Mouse (Mus musculus): ENCODE data around the gene Wars2.
A peak's percentile ranks its signal among the peaks of the same experiment; 100 is the strongest.

Wars2 gene

GRCm38 (mm10) chr3:99188097-99188496 is 47.2 kb downstream of the Wars2 start:
- peak; percentile 84 for DNase-seq (ENCODE audit: low read depth, low spot score)

DNA sequence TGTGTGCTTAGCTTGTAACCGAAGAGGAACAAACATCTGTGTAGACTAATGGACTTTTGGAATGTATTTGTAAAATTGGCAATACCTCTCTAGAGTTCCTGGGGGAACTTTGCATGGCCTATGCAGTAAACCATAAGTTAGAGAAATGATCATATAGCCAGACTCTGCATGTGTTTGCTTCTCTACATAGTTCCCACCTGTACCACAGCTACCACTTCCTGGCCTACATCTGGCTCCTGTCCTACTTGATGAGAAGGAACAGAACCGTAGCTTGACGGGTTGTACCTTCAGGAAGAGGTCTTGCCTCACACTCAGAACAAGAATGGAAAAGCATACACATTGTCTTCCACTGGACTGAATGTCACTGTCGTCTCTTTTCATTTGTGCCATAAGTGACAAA is 52.7 kb downstream of the Wars2 start:
- DNase-seq (ENCODE audit: low read depth, low spot score) = no peak

DNA sequence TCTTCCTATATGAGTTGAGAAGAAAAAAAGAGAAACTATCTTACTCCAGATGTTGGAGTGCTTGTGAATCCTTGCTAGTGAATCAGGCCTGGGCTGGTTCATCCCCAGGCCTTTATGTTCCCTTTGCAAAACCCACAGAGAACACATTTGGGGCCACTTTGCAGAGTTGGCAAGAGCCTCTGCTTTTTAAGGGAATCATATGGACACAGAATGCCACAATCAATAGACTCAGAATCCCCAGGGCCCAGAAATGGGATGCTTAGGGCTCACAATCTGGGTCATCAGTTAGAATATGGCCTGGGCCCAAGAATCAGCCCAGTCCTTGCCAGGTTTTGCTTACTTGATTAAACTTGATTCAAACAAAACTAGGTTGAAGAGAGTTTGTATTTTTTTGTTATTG is 62.5 kb downstream of the Wars2 start:
- peak; percentile 21 for DNase-seq (ENCODE audit: low read depth, low spot score)

- DNase-seq (ENCODE audit: low read depth, low spot score) = no peak
Measured at GRCm38 (mm10) chr3:99208416-99208815, 67.5 kb downstream of the Wars2 start.

DNA sequence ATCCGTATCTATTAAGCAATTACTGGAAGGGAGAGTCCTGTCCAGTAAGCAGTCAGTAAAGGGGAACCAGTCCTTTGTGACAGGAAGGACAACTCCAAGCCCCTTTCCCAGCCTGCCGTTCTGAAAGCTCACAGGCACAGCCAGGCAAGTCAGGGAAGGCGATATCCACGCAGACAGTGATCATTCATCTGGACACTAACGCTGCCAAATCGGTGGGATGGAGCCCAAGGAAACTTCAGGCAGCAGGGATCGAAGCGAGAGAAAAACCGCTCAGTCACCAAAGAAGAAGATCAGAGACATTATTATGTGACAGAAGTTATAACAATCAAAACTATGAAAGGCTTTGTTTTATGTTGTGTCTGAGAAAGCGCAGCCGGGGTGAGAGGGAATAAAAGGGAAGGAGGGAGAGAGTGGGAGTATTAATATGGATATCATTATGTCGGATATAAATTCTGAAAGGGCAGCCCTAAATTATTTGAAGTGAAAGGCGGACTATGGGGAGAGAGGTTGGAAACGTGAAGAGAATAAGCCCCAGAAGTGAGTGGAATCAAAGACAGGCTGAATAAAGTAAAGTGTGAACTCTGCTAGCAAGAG is 70.3 kb downstream of the Wars2 start:
- no peak for DNase-seq (ENCODE audit: low read depth, low spot score)

DNA sequence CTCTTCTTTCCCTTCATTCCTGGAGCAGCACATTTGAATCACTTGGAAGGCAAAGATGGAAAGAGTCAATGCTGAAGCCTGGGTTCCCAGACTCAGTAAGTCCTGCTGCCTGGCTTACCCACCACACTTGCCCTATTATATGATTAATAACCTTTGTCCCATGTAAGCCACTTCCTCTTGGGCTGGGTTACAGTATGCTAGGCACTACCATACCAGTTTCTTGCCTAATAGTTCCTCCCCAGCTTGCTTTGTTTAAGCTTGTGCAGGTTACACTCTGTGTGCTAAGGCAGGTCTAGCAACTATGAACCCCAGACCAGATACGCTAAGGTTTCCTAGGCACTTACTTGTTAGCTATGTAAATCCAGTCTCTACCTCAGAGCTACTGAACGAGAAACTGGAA is 86.9 kb downstream of the Wars2 start:
- no peak for DNase-seq (ENCODE audit: low read depth, low spot score)

DNA sequence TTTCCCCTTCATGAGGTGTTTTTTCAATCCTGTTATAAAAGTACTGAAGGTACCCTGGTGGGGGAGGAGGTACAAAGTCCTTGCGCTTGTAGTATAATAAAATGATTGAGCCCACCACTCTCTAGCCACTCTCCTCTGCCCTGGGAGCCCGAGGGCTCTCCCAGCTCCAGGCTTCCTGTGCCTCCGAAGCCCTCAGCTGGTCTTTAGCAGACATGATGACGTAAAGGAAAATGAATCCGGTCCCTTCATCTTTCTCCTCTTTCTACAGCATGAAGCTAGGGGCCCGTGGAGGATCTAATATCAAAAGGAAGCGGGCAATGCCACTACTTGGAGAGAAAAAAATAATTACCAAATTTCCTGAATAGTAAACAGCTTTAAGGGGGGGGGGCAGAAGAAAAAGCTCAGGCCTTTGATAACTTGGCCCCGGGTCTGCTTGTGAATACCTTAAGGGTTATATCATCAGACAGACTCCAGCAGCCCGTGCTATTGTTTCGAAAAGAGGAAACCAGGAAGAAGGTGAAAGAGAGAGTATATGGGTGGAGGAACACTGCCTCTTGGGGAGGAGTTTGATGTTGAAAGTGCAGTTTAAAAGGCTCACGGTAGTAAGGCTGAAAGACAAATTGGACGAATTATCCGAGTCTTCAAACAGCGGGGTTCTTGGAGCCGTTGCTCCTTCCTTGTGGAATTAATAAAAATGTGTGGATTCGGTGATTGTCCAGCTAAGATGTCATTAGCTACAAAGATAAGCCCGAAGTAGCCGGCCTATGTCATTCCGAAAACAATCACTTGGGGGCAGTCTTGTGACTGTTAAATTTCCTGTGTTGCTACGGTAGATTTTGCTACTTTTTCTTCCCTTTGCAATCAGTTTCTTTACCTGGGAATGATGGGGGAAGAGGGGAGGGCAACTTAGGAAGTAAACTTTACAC is 92.8 kb downstream of the Wars2 start:
- DNase-seq (ENCODE audit: low read depth, low spot score) = peak; percentile 88

DNA sequence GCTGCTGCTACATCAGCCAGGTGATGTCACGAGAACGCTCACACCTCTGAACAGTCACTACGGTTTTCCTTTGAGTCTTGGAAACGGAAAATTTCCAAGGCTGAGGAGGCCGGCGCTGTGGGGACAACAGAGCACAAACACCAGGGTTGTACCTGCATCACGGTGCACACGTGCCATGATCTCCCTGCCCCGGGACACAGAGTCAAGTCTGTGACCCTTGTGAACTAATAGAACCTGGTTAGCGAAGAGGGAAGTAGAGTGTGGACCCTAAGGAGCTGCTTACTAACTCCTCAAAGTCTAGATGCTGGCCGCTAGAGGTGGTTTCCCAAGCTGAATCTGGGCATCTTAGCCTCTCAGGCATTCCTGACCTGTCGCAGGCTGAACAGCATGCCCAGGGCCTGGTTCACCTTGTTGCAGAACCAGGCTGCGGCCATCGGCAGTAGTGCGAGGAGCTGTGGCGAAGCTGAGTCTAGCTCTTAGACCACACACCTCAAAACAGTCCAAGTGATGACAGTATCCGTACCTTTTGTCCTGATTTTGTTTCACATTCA is 93.5 kb downstream of the Wars2 start:
- DNase-seq (ENCODE audit: low read depth, low spot score) = no peak

- DNase-seq (ENCODE audit: low read depth, low spot score) = no peak
Measured at GRCm38 (mm10) chr3:99235116-99235803, 94.4 kb downstream of the Wars2 start.

DNA sequence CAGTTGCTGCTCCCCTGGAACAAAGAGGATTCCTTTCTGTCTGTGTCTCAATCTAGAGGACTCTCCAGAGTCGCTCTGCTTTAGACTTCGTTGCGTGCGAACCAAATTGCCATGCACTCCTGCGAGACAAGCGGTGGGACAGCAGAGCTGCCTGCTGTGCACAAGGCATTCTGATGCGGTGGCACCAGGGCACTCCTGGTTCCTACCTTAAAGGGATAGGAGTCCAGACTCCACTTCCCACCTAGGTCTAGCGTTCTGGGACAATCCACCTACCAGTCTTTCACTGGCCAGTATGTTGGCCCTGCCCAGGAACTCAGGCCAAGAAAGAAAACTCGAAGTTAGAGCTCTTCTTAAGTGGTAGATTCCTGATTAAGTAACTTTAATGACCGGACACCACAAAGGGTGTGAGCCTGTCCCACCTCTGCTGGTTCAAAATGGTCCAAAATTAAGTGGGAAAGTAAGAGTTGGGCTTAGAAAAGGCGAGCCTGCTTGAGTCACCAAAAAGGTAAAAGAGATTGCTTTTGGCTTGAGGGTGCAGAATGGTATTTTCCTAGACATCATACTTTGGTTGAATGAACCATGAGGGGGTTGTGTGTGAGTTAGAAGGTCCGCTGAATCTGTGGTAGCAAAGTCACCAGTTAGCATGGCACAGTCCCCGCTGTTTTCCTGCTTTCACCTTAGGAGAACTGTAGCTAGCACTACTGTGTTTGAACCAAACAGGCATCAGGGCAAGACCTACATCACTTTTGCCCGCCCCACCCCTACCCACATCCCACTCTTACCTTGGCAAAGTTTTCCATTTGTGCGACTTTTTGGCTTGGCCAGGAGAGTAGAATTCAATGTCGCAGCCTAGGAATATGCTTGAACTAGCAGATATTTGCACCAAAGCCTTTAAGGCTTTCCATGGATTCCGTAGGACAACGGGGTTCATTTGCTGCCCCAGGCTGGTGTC is 95.2 kb downstream of the Wars2 start:
- no peak for DNase-seq (ENCODE audit: low read depth, low spot score)

DNA sequence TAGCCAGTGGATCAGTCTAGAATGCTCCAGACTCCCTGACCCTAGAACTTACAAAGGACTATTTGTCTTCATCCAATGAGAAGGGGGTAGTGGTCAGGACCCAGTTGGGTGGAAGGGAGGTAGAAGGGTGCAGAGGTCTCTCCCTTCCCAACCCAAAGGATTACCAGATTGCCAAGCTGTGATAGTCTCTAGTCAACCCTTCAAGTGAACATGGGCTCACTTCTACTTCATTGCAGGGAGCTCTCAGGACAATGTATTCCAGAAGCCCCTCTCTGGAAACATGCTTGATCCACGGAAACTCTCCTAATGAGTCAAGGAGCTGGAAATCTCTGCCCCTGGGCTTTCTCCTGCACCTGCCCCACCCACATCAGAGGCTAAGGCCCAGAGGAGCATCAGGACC is 97.8 kb downstream of the Wars2 start:
- DNase-seq (ENCODE audit: low read depth, low spot score) = no peak

- no peak for DNase-seq (ENCODE audit: low read depth, low spot score)
Measured at GRCm38 (mm10) chr3:99239301-99240045, 98.6 kb downstream of the Wars2 start.

DNA sequence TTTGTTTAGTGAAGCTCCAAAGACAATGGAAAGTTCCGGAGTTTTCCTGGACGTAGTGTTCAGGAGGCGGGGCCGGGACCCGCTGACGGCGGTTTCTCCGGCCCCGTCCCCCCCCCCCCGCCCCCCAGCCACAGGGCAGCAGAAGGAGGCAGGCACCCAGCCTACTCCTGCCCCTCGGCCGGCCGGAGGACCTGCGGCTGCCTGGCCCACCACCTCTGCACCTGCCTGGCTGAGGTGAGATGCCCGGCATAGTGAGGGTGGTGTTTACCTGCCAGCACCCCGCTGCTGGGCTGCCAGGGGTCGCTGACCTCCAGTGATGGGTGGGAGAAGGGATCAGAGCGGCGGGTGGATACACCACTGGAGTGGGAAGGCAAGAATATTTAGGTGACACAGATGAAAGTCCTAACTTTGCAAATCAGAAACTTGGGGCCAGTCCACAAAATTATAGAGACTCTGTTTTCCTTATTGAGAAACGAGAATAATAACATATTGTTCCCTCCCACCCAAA is 99.4 kb downstream of the Wars2 start, which contains the start of gene Tbx15:
Tbx15 (plus strand) TSS at position 169 of the 508 bp plus-strand sequence.
- DNase-seq (ENCODE audit: low read depth, low spot score) = no peak

DNA sequence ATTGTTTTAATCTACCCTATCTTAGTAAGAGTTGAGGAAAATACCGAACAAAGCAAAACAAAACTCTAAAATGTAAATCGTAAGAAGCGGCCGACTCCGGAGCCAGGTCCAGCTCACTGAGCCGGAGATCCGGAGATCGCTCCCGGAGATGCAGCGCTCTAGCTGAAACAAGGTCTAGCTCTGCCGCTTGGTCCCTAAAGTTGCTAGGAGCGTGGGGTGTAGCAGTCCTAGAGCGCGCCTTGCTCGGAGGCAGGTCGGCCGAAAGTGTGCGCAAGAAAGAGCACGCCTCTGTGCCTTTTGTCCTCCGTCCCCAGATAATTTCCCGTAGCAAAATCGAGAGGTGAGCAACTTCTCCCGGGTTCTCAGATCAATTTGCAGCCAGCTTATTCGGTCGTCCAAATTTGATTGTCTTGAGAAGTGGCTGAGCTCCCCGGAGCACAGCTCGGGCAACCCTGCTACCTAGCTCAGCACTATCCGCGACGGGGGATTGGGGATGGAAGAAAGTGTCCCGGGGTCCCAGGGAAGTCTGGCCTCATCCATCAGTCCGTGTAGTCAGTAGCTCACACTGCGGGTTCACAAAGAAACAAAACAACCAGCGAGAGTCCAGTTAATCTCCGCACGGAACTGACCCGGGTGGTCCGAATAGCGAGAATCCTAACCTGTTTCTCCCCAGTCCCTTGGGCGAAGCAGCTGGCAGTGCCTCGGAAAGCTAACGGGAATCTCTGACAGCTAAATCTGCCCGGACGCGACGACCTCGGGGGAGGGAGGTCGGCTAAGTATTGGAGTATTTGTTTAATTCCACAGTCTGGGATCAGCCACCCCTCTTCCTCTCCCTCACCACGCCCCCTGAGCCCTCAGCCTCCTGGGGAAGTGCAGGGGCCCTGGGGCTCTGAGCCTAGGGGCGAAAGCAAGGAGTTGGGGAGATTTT is 100.2 kb downstream of the Wars2 start:
- DNase-seq (ENCODE audit: low read depth, low spot score) = peak; percentile 44

- no peak for DNase-seq (ENCODE audit: low read depth, low spot score)
Measured at GRCm38 (mm10) chr3:99242481-99242880, 101.6 kb downstream of the Wars2 start.

DNA sequence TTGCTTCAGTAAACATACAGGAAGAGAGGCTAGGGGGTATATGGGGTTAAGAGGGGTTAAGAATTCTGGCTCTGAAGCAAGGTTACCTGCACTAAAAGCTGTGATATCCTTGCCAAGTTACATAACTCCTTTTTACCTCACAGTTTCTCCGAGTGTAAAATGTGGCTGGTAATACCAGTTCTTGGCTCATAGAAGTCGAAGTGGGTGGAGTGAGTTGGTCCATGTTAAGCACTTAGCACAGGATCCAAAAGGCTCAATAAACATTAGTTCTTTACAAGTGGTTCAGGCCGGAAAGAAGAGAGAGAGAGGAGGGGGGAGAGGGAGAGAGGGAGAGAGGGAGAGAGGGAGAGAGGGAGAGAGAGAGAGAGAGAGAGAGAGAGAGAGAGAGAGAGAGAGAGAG is 104.5 kb downstream of the Wars2 start:
- DNase-seq (ENCODE audit: low read depth, low spot score) = no peak

GRCm38 (mm10) chr3:99246629-99247028 is 105.8 kb downstream of the Wars2 start:
- no peak for DNase-seq (ENCODE audit: low read depth, low spot score)

GRCm38 (mm10) chr3:99247586-99247985 is 106.7 kb downstream of the Wars2 start:
- DNase-seq (ENCODE audit: low read depth, low spot score) = no peak

All from 3T3-L1 (cell line).